Mouse (Mus musculus): ENCODE results near the gene Myo1c. TPM values are rescaled to one million over a fixed set of nuclear protein-coding genes. Genes with fewer than 3 reads are reported as not detected.
A peak's percentile ranks its signal among the peaks of the same experiment; 100 is the strongest.

Myo1c gene
- polyA plus RNA-seq, 1 experiment from 2014 or later, result 5.7 TPM

- ATAC-seq, result no peak
- no peaks in the 10 kb centered on the region for H3K9me3 ChIP-seq (replicated peaks; ENCODE audit: control insufficient read depth, low read length)
- H3K36me3 ChIP-seq (ENCODE audit: control insufficient read depth, insufficient read depth, low read length), result peaks cover 34% of the 10 kb centered on the region
- no peaks in the 10 kb centered on the region for H3K27me3 ChIP-seq (replicated peaks; ENCODE audit: control insufficient read depth, insufficient read depth, low read length)
- H3K4me2 ChIP-seq (ENCODE audit: low read length), result no peak overlapping the region
- no peak for DNase-seq (ENCODE audit: low spot score)
- no peak overlapping the region for H3K4me3 ChIP-seq (ENCODE audit: low read depth, low read length)
- WGBS, result 77% methylated on average over 3 of the region's 3 CpGs
- H3K9ac ChIP-seq (ENCODE audit: low read length), result no peak overlapping the region
- no peak overlapping the region for H3K27ac ChIP-seq (ENCODE audit: low read depth, low read length)
- peaks cover 8% of the 10 kb centered on the region; the same call in 1 of the 2 replicates for H3K4me1 ChIP-seq (ENCODE audit: control insufficient read depth, insufficient read depth, low read length)
Measured at GRCm38 (mm10) chr11:75634801-75635200, 15.5 kb upstream of the Myo1c start.

GRCm38 (mm10) chr11:75635315-75635714 lies 15.0 kb upstream of the Myo1c start:
- Histone ChIP-seq H3K4me1 (ENCODE audit: control insufficient read depth, insufficient read depth, low read length) (peaks cover 5% of the 10 kb centered on the region; the same call in 1 of the 2 replicates), H3K4me2 (ENCODE audit: low read length) (no peak overlapping the region), H3K4me3 (ENCODE audit: low read depth, low read length) (no peak overlapping the region), H3K9me3 (replicated peaks; ENCODE audit: control insufficient read depth, low read length) (no peaks in the 10 kb centered on the region), H3K27ac (ENCODE audit: low read depth, low read length) (no peak overlapping the region), H3K36me3 (ENCODE audit: control insufficient read depth, insufficient read depth, low read length) (peaks cover 35% of the 10 kb centered on the region), H3K9ac (ENCODE audit: low read length) (no peak overlapping the region), H3K27me3 (replicated peaks; ENCODE audit: control insufficient read depth, insufficient read depth, low read length) (no peaks in the 10 kb centered on the region)
- 83% methylated on average over 11 of the region's 11 CpGs for WGBS
- DNase-seq (ENCODE audit: low spot score) (no peak), ATAC-seq (no peak)

- Histone ChIP-seq H3K36me3 (ENCODE audit: control insufficient read depth, insufficient read depth, low read length) (peaks cover 26% of the 10 kb centered on the region), H3K4me2 (ENCODE audit: low read length) (no peak overlapping the region), H3K9me3 (replicated peaks; ENCODE audit: control insufficient read depth, low read length) (no peaks in the 10 kb centered on the region), H3K4me3 (ENCODE audit: low read depth, low read length) (no peak overlapping the region), H3K27me3 (replicated peaks; ENCODE audit: control insufficient read depth, insufficient read depth, low read length) (no peaks in the 10 kb centered on the region), H3K4me1 (ENCODE audit: control insufficient read depth, insufficient read depth, low read length) (no peaks in the 10 kb centered on the region), H3K27ac (ENCODE audit: low read depth, low read length) (no peak overlapping the region), H3K9ac (ENCODE audit: low read length) (no peak overlapping the region)
- ATAC-seq (no peak), DNase-seq (ENCODE audit: low spot score) (no peak)
- WGBS, result 85% methylated on average over 5 of the region's 5 CpGs
Measured at GRCm38 (mm10) chr11:75643323-75643722, 7.0 kb upstream of the Myo1c start.

GRCm38 (mm10) chr11:75644684-75645083 lies 5.6 kb upstream of the Myo1c start:
- no peak overlapping the region for H3K27ac ChIP-seq (ENCODE audit: low read depth, low read length)
- no peak for ATAC-seq
- no peaks in the 10 kb centered on the region for H3K4me1 ChIP-seq (ENCODE audit: control insufficient read depth, insufficient read depth, low read length)
- H3K4me2 ChIP-seq (ENCODE audit: low read length), result no peak overlapping the region
- no peaks in the 10 kb centered on the region for H3K9me3 ChIP-seq (replicated peaks; ENCODE audit: control insufficient read depth, low read length)
- no peak overlapping the region for H3K9ac ChIP-seq (ENCODE audit: low read length)
- H3K27me3 ChIP-seq (replicated peaks; ENCODE audit: control insufficient read depth, insufficient read depth, low read length), result no peaks in the 10 kb centered on the region
- 83% methylated on average over 9 of the region's 9 CpGs for WGBS
- no peak for DNase-seq (ENCODE audit: low spot score)
- H3K36me3 ChIP-seq (ENCODE audit: control insufficient read depth, insufficient read depth, low read length), result peaks cover 22% of the 10 kb centered on the region
- H3K4me3 ChIP-seq (ENCODE audit: low read depth, low read length), result no peak overlapping the region

GRCm38 (mm10) chr11:75647681-75648211 lies 2.6 kb upstream of the Myo1c start:
- Histone ChIP-seq H3K9ac (ENCODE audit: low read length) (no peak overlapping the region), H3K36me3 (ENCODE audit: control insufficient read depth, insufficient read depth, low read length) (peaks cover 10% of the 10 kb centered on the region), H3K4me1 (ENCODE audit: control insufficient read depth, insufficient read depth, low read length) (peaks cover 4% of the 10 kb centered on the region; the same call in 1 of the 2 replicates), H3K27ac (ENCODE audit: low read depth, low read length) (no peak overlapping the region), H3K27me3 (replicated peaks; ENCODE audit: control insufficient read depth, insufficient read depth, low read length) (no peaks in the 10 kb centered on the region; the same call in 1 of the 2 replicates), H3K9me3 (replicated peaks; ENCODE audit: control insufficient read depth, low read length) (no peaks in the 10 kb centered on the region), H3K4me2 (ENCODE audit: low read length) (no peak overlapping the region), H3K4me3 (ENCODE audit: low read depth, low read length) (no peak overlapping the region)
- 59% methylated on average over 6 of the region's 6 CpGs for WGBS
- ATAC-seq, result no peak
- peak; percentile 48 for DNase-seq (ENCODE audit: low spot score)

GRCm38 (mm10) chr11:75649155-75649561 lies 1.1 kb upstream of the Myo1c start:
- DNase-seq (ENCODE audit: low spot score), result no peak
- H3K4me2 ChIP-seq (ENCODE audit: low read length), result no peak overlapping the region
- ATAC-seq, result no peak

GRCm38 (mm10) chr11:75650958-75651425 lies 688 bp downstream of the Myo1c start:
- peaks cover 8% of the 10 kb centered on the region for H3K4me1 ChIP-seq (ENCODE audit: control insufficient read depth, insufficient read depth, low read length)
- 0 out of 2 replicates have a peak, but pooled peaks cover 3% of the 10 kb centered on the region for H3K36me3 ChIP-seq (ENCODE audit: control insufficient read depth, insufficient read depth, low read length)
- no peak overlapping the region for H3K27ac ChIP-seq (ENCODE audit: low read depth, low read length)
- H3K4me2 ChIP-seq (ENCODE audit: low read length), result peak overlapping the region; percentile 66
- WGBS, result 53% methylated on average over 13 of the region's 13 CpGs
- H3K4me3 ChIP-seq (ENCODE audit: low read depth, low read length), result peak overlapping the region; percentile 54
- no peak for DNase-seq (ENCODE audit: low spot score)
- no peak for ATAC-seq
- H3K9me3 ChIP-seq (replicated peaks; ENCODE audit: control insufficient read depth, low read length), result no peaks in the 10 kb centered on the region
- H3K27me3 ChIP-seq (replicated peaks; ENCODE audit: control insufficient read depth, insufficient read depth, low read length), result peaks cover 10% of the 10 kb centered on the region
- H3K9ac ChIP-seq (ENCODE audit: low read length), result peak overlapping the region; percentile 78

More at GRCm38 (mm10) chr11:75649155-75649561, 1.1 kb upstream of the Myo1c start:
- Histone ChIP-seq H3K4me1 (ENCODE audit: control insufficient read depth, insufficient read depth, low read length) (peaks cover 8% of the 10 kb centered on the region), H3K27me3 (replicated peaks; ENCODE audit: control insufficient read depth, insufficient read depth, low read length) (peaks cover 10% of the 10 kb centered on the region), H3K27ac (ENCODE audit: low read depth, low read length) (no peak overlapping the region), H3K9me3 (replicated peaks; ENCODE audit: control insufficient read depth, low read length) (no peaks in the 10 kb centered on the region), H3K9ac (ENCODE audit: low read length) (no peak overlapping the region), H3K36me3 (ENCODE audit: control insufficient read depth, insufficient read depth, low read length) (peaks cover 10% of the 10 kb centered on the region), H3K4me3 (ENCODE audit: low read depth, low read length) (no peak overlapping the region)
- WGBS, result 86% methylated on average over 4 of the region's 4 CpGs

GRCm38 (mm10) chr11:75651426-75652221 lies 1.3 kb downstream of the Myo1c start:
- WGBS, result under 1% methylated on average over 41 of the region's 54 CpGs
- H3K27ac ChIP-seq (ENCODE audit: low read depth, low read length), result peak overlapping the region; percentile 48; the same call in 1 of the 2 replicates
- peak; percentile 70 for ATAC-seq
- H3K27me3 ChIP-seq (replicated peaks; ENCODE audit: control insufficient read depth, insufficient read depth, low read length), result peaks cover 10% of the 10 kb centered on the region
- peaks cover 10% of the 10 kb centered on the region for H3K4me1 ChIP-seq (ENCODE audit: control insufficient read depth, insufficient read depth, low read length)
- H3K9me3 ChIP-seq (replicated peaks; ENCODE audit: control insufficient read depth, low read length), result no peaks in the 10 kb centered on the region
- peak overlapping the region; percentile 78 for H3K9ac ChIP-seq (ENCODE audit: low read length)
- peak overlapping the region; percentile 66 for H3K4me2 ChIP-seq (ENCODE audit: low read length)
- peak; percentile 65 for DNase-seq (ENCODE audit: low spot score)
- H3K4me3 ChIP-seq (ENCODE audit: low read depth, low read length), result peak overlapping the region; percentile 54
- 0 out of 2 replicates have a peak, but pooled peaks cover 2% of the 10 kb centered on the region for H3K36me3 ChIP-seq (ENCODE audit: control insufficient read depth, insufficient read depth, low read length)
